Mouse (Mus musculus): ENCODE data around the gene Zmynd11.

Zmynd11 gene

GRCm38 (mm10) chr13:9713462-9714134 lies 51.5 kb downstream of the Zmynd11 start:
- no peak for DNase-seq (ENCODE audit: low spot score in 2 of 2)

- no peak for DNase-seq (ENCODE audit: low spot score in 2 of 2)
Measured at GRCm38 (mm10) chr13:9712971-9713370, 52.2 kb downstream of the Zmynd11 start.

- no peak for DNase-seq (ENCODE audit: low spot score in 2 of 2)
Measured at GRCm38 (mm10) chr13:9712409-9712808, 52.7 kb downstream of the Zmynd11 start.

GRCm38 (mm10) chr13:9708433-9709240 lies 56.5 kb downstream of the Zmynd11 start:
- DNase-seq (ENCODE audit: low spot score in 2 of 2) = no peak

GRCm38 (mm10) chr13:9706720-9707119 lies 58.4 kb downstream of the Zmynd11 start:
- DNase-seq (ENCODE audit: low spot score in 2 of 2) = no peak

- no peak for DNase-seq (ENCODE audit: low spot score in 2 of 2)
Measured at GRCm38 (mm10) chr13:9702615-9703235, 62.4 kb downstream of the Zmynd11 start.

- no peak for DNase-seq (ENCODE audit: low spot score in 2 of 2)
Measured at GRCm38 (mm10) chr13:9697340-9697739, 67.8 kb downstream of the Zmynd11 start.

- no peak for DNase-seq (ENCODE audit: low spot score in 2 of 2)
Measured at GRCm38 (mm10) chr13:9695809-9696208, 69.3 kb downstream of the Zmynd11 start.

GRCm38 (mm10) chr13:9695403-9695802 lies 69.7 kb downstream of the Zmynd11 start:
- DNase-seq (ENCODE audit: low spot score in 2 of 2) = no peak

- DNase-seq (ENCODE audit: low spot score in 2 of 2) = no peak
Measured at GRCm38 (mm10) chr13:9694651-9695050, 70.5 kb downstream of the Zmynd11 start.

GRCm38 (mm10) chr13:9692876-9693275 lies 72.3 kb downstream of the Zmynd11 start:
- DNase-seq (ENCODE audit: low spot score in 2 of 2) = no peak

- no peak for DNase-seq (ENCODE audit: low spot score in 2 of 2)
Measured at GRCm38 (mm10) chr13:9689366-9689765, 75.8 kb downstream of the Zmynd11 start.

- no peak for DNase-seq (ENCODE audit: low spot score in 2 of 2)
Measured at GRCm38 (mm10) chr13:9686765-9687164, 78.4 kb downstream of the Zmynd11 start.

GRCm38 (mm10) chr13:9686261-9686660 lies 78.9 kb downstream of the Zmynd11 start:
- DNase-seq (ENCODE audit: low spot score in 2 of 2) = no peak

GRCm38 (mm10) chr13:9684153-9684923 lies 80.8 kb downstream of the Zmynd11 start:
- no peak for DNase-seq (ENCODE audit: low spot score in 2 of 2)

GRCm38 (mm10) chr13:9683280-9683679 lies 81.8 kb downstream of the Zmynd11 start:
- DNase-seq (ENCODE audit: low spot score in 2 of 2) = no peak

GRCm38 (mm10) chr13:9681492-9681891 lies 83.6 kb downstream of the Zmynd11 start:
- DNase-seq (ENCODE audit: low spot score in 2 of 2) = no peak

GRCm38 (mm10) chr13:9674126-9674525 lies 91.0 kb downstream of the Zmynd11 start:
- no peak for DNase-seq (ENCODE audit: low spot score in 2 of 2)

GRCm38 (mm10) chr13:9669246-9669645 lies 95.9 kb downstream of the Zmynd11 start:
- DNase-seq (ENCODE audit: low spot score in 2 of 2) = no peak

GRCm38 (mm10) chr13:9667954-9668496 lies 97.1 kb downstream of the Zmynd11 start:
- DNase-seq (ENCODE audit: low spot score in 2 of 2) = no peak

- DNase-seq (ENCODE audit: low spot score in 2 of 2) = no peak
Measured at GRCm38 (mm10) chr13:9663593-9663992, 101.5 kb downstream of the Zmynd11 start.

GRCm38 (mm10) chr13:9660711-9661110 lies 104.4 kb downstream of the Zmynd11 start:
- DNase-seq (ENCODE audit: low spot score in 2 of 2) = no peak
